In genomic region chr4:9011129-9011518, GRCm38 (mm10) we compare ENCODE assay signal across 9 mouse cellular contexts.
DNase-seq lines count a peak whose midpoint lies in the region; ATAC-seq and TF ChIP-seq lines count a peak whose summit lies in the region.
"Had no signal": no experiment of that assay in that cellular context is flagged by ENCODE, and none has a peak within 500 bp of the region (broad histone marks: within the 10 kb centered on the region; RNA-seq: fewer than 3 reads in every experiment).

No protein-coding gene starts in this region.

- TF ChIP-seq EP300 in heart, postnatal 0 days (IDR thresholded peaks at IDR 0.05; ENCODE audit: low read depth): no peak

- no peak for ATAC-seq in heart, postnatal 0 days (ENCODE audit: insufficient read depth, low read depth)
- peak; percentile 77 for ATAC-seq in midbrain, embryonic 14.5 days (ENCODE audit: low FRiP score, low TSS enrichment)
- ATAC-seq: activated CD4-positive, CD25-positive, alpha-beta regulatory T cell, adult 4 months had no signal

- H3K9me3 ChIP-seq in heart, postnatal 0 days (replicated peaks; ENCODE audit: control insufficient read depth, low read length): no peaks in the 10 kb centered on the region
- H3K9me3 ChIP-seq in heart, embryonic 10.5 days: no peaks in the 10 kb centered on the region
- no peaks in the 10 kb centered on the region for H3K9me3 ChIP-seq in hindbrain, embryonic 10.5 days
- H3K9me3 ChIP-seq in midbrain, embryonic 14.5 days (ENCODE audit: control insufficient read depth, low read length): no peaks in the 10 kb centered on the region

- peaks cover 29% of the 10 kb centered on the region for H3K4me1 ChIP-seq in heart, postnatal 0 days (ENCODE audit: control insufficient read depth, insufficient read depth)
- peaks cover 36% of the 10 kb centered on the region for H3K4me1 ChIP-seq in heart, embryonic 10.5 days
- peaks cover 57% of the 10 kb centered on the region for H3K4me1 ChIP-seq in hindbrain, embryonic 10.5 days (replicated peaks)
- H3K4me1 ChIP-seq in midbrain, embryonic 14.5 days (ENCODE audit: control insufficient read depth, insufficient read depth, low read length): peaks cover 29% of the 10 kb centered on the region

- no peak overlapping the region for H3K4me2 ChIP-seq in heart, postnatal 0 days (ENCODE audit: low read depth, low read length)
- peak overlapping the region; percentile 21; the same call in 1 of the 2 replicates for H3K4me2 ChIP-seq in midbrain, embryonic 14.5 days (ENCODE audit: low read length)

- no peaks in the 10 kb centered on the region for H3K36me3 ChIP-seq in heart, postnatal 0 days (replicated peaks; ENCODE audit: control insufficient read depth, insufficient read depth, low read length)
- H3K36me3 ChIP-seq in heart, embryonic 10.5 days: no peaks in the 10 kb centered on the region
- no peaks in the 10 kb centered on the region for H3K36me3 ChIP-seq in hindbrain, embryonic 10.5 days
- H3K36me3 ChIP-seq in midbrain, embryonic 14.5 days (ENCODE audit: control insufficient read depth, insufficient read depth, low read length): no peaks in the 10 kb centered on the region

- H3K27me3 ChIP-seq in heart, postnatal 0 days (ENCODE audit: control insufficient read depth, insufficient read depth, low read length): no peaks in the 10 kb centered on the region
- no peaks in the 10 kb centered on the region for H3K27me3 ChIP-seq in heart, embryonic 10.5 days (ENCODE audit: insufficient read depth, poor library complexity, severe bottlenecking)
- H3K27me3 ChIP-seq in hindbrain, embryonic 10.5 days (ENCODE audit: insufficient read depth, poor library complexity, severe bottlenecking): no peaks in the 10 kb centered on the region
- no peaks in the 10 kb centered on the region for H3K27me3 ChIP-seq in midbrain, embryonic 14.5 days (ENCODE audit: control insufficient read depth, insufficient read depth, low read length)

- no peak overlapping the region for H3K4me3 ChIP-seq in heart, postnatal 0 days (ENCODE audit: low read depth, low read length)
- H3K4me3 ChIP-seq in heart, embryonic 10.5 days: no peak overlapping the region
- H3K4me3 ChIP-seq in hindbrain, embryonic 10.5 days: no peak overlapping the region
- H3K4me3 ChIP-seq in midbrain, embryonic 14.5 days (replicated peaks; ENCODE audit: low read depth, low read length): no peak overlapping the region

- no peak overlapping the region for H3K27ac ChIP-seq in heart, postnatal 0 days (ENCODE audit: low read depth)
- H3K27ac ChIP-seq in heart, embryonic 10.5 days: no peak overlapping the region
- H3K27ac ChIP-seq in hindbrain, embryonic 10.5 days: peak overlapping the region; percentile 54
- H3K27ac ChIP-seq in midbrain, embryonic 14.5 days (replicated peaks; ENCODE audit: low read depth, low read length): peak overlapping the region; percentile 50

- no peak for TF ChIP-seq CTCF in heart, postnatal 0 days (IDR thresholded peaks at IDR 0.05; ENCODE audit: low read depth)

- 35% methylated on average over 7 of the region's 7 CpGs for whole genome bisulfite sequencing in heart, postnatal 0 days
- 32% methylated on average over 7 of the region's 7 CpGs for WGBS in heart, embryonic 10.5 days
- WGBS in hindbrain, embryonic 10.5 days: 37% methylated on average over 7 of the region's 7 CpGs
- 12% methylated on average over 7 of the region's 7 CpGs for WGBS in midbrain, embryonic 14.5 days

- DNase-seq in heart, postnatal 0 days (ENCODE audit: low spot score): no peak
- DNase-seq in heart, embryonic 10.5 days (ENCODE audit: low spot score): no peak
- peak; percentile 84 for DNase-seq in cerebellum, adult 9-10 months
- DNase-seq in hindbrain, embryonic 10.5 days (ENCODE audit: low spot score): no peak
- DNase-seq in midbrain, embryonic 14.5 days: peak; percentile 81
- DNase-seq in embryo, embryonic 10 days (ENCODE audit: low spot score): no peak
- no peak for DNase-seq in heart, adult 11 months
- DNase-seq in urinary bladder, postnatal 25 days (ENCODE audit: low spot score): no peak

- peak overlapping the region; percentile 28; the same call in 1 of the 2 replicates for H3K9ac ChIP-seq in heart, postnatal 0 days (replicated peaks; ENCODE audit: low read depth, low read length)
- no peak overlapping the region for H3K9ac ChIP-seq in midbrain, embryonic 14.5 days (replicated peaks; ENCODE audit: low read length)

Comparison
In these comparisons a context has a peak if more than half of its experiments do, and no peak if none do; other contexts are left out.
1. DNase-seq: peak in cerebellum, adult 9-10 months (single experiment) and midbrain, embryonic 14.5 days (single experiment); none in heart, postnatal 0 days (single experiment), heart, embryonic 10.5 days (single experiment), hindbrain, embryonic 10.5 days (single experiment), embryo, embryonic 10 days (single experiment), heart, adult 11 months (single experiment) and urinary bladder, postnatal 25 days (single experiment).
2. H3K27ac ChIP-seq: peak in hindbrain, embryonic 10.5 days (single experiment) and midbrain, embryonic 14.5 days (single experiment); none in heart, postnatal 0 days (single experiment) and heart, embryonic 10.5 days (single experiment).